Mouse (Mus musculus): ENCODE results near the gene Macc1.

DNA sequence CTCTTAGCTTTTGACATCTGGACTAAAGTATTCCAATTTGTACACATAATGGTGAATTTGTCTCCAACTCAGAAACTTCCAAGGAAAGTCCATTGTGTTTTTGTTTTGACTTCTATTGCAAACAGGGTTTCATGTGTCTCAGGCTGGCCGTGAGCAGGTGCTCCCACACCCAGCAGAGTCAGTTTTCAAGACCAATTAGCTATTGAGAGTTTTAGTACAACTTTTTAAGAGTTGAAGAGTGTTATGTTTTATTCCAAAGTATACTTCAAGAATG is 44.1 kb downstream of the Macc1 start:
- TF ChIP-seq CTCF (IDR thresholded peaks at IDR 0.05; ENCODE audit: insufficient read depth, low read length) (no peak), POLR2A (IDR thresholded peaks at IDR 0.05; ENCODE audit: borderline replicate concordance, extremely low read depth, low read depth, low read length) (no peak)

Data from lung, adult 2 months (tissue).